Mouse (Mus musculus): ENCODE measurements around the gene Cd3g. TPM values are rescaled to one million over a fixed set of nuclear protein-coding genes. Genes with fewer than 3 reads are reported as not detected.

Gene Cd3g
- polyA plus RNA-seq, 1 experiment from 2014 or later: not detected

Other genes with a start within 250 kb of the Cd3g start
- gene Phldb1, start 245.2 kb downstream of the Cd3g start, polyA plus RNA-seq (2014; fragmentation: Nextera tagmentation; extraction: Ambion mirVana): 38.8 and 45.5 TPM in 2 replicates
- gene Arcn1, start 212.6 kb downstream of the Cd3g start, polyA plus RNA-seq (2014; fragmentation: Nextera tagmentation; extraction: Ambion mirVana): 153 and 177 TPM in 2 replicates
- 160 and 170 TPM in 2 replicates for gene Ift46, start 212.5 kb downstream of the Cd3g start, polyA plus RNA-seq (2014; fragmentation: Nextera tagmentation; extraction: Ambion mirVana)
- 19.1 and 21.1 TPM in 2 replicates for gene Tmem25, start 181.1 kb downstream of the Cd3g start, polyA plus RNA-seq (2014; fragmentation: Nextera tagmentation; extraction: Ambion mirVana)
- gene Ttc36, start 177.4 kb downstream of the Cd3g start, polyA plus RNA-seq (2014; fragmentation: Nextera tagmentation; extraction: Ambion mirVana): 1.1 TPM in 1 of 2 replicates, not detected in the other
- gene Kmt2a, start 99.1 kb downstream of the Cd3g start, polyA plus RNA-seq (2014; fragmentation: Nextera tagmentation; extraction: Ambion mirVana): 16.5 and 23.1 TPM in 2 replicates
- gene Atp5l, start 59.7 kb downstream of the Cd3g start, polyA plus RNA-seq (2014; fragmentation: Nextera tagmentation; extraction: Ambion mirVana): 756 and 860 TPM in 2 replicates
- 48.3 and 52.8 TPM in 2 replicates for gene Ube4a, start 14.8 kb downstream of the Cd3g start, polyA plus RNA-seq (2014; fragmentation: Nextera tagmentation; extraction: Ambion mirVana)
- not detected in 2 replicates for gene Cd3d, start 1.4 kb upstream of the Cd3g start, polyA plus RNA-seq (2014; fragmentation: Nextera tagmentation; extraction: Ambion mirVana)
- 0.31 TPM in 1 of 2 replicates, not detected in the other for gene Cd3e, start 29.2 kb upstream of the Cd3g start, polyA plus RNA-seq (2014; fragmentation: Nextera tagmentation; extraction: Ambion mirVana)
- 0.99 TPM in 1 of 2 replicates, not detected in the other for gene Mpzl2, start 59.4 kb upstream of the Cd3g start, polyA plus RNA-seq (2014; fragmentation: Nextera tagmentation; extraction: Ambion mirVana)
- 1.0 and 1.4 TPM in 2 replicates for gene Mpzl3, start 74.8 kb upstream of the Cd3g start, polyA plus RNA-seq (2014; fragmentation: Nextera tagmentation; extraction: Ambion mirVana)
- gene Jaml, start 98.8 kb upstream of the Cd3g start, polyA plus RNA-seq (2014; fragmentation: Nextera tagmentation; extraction: Ambion mirVana): 0.22 TPM in 1 of 2 replicates, not detected in the other
- gene Scn2b, start 137.4 kb upstream of the Cd3g start, polyA plus RNA-seq (2014; fragmentation: Nextera tagmentation; extraction: Ambion mirVana): 9.3 and 11.2 TPM in 2 replicates
- 0.08 and 0.13 TPM in 2 replicates for gene Scn4b, start 158.0 kb upstream of the Cd3g start, polyA plus RNA-seq (2014; fragmentation: Nextera tagmentation; extraction: Ambion mirVana)
- gene BC049352, start 201.6 kb upstream of the Cd3g start, polyA plus RNA-seq (2014; fragmentation: Nextera tagmentation; extraction: Ambion mirVana): not detected in 2 replicates
- gene Tmprss4, start 223.7 kb upstream of the Cd3g start, polyA plus RNA-seq (2014; fragmentation: Nextera tagmentation; extraction: Ambion mirVana): not detected in 2 replicates